Mouse (Mus musculus): Measurements from ENCODE around the gene Stk4.

- TF ChIP-seq CTCF (IDR thresholded peaks at IDR 0.05; ENCODE audit: insufficient read depth, low read depth, low read length) (no peak), POLR2A (IDR thresholded peaks at IDR 0.05; ENCODE audit: insufficient read depth, low read depth, low read length) (no peak)
Observed at GRCm38 (mm10) chr2:164102366-164102765, 32.2 kb downstream of the Stk4 start.

All from olfactory bulb, adult 2 months (tissue).